Mouse (Mus musculus) lung, adult 18-20 months (tissue): ENCODE measurements around the gene Hs3st3a1.

Experiments used
- DNase-seq, 2 experiments: peaks; one replicate each; pipeline ENCODE4 v3.0.0; 2022; ENCODE audit warnings: mixed read lengths in 2 of 2

The Hs3st3a1 gene

GRCm38 (mm10) chr11:64434611-64435545, at the start of gene Hs3st3a1:
TSS of gene Hs3st3a1 (plus strand) at chr11:64435332.
- peak; percentile 70 to 72 for DNase-seq

- DNase-seq = no peak
Measured at GRCm38 (mm10) chr11:64386333-64386732, 48.8 kb upstream of the Hs3st3a1 start.

- no peak for DNase-seq
Measured at GRCm38 (mm10) chr11:64396331-64396881, 38.7 kb upstream of the Hs3st3a1 start.

- no peak for DNase-seq
Measured at GRCm38 (mm10) chr11:64396949-64397348, 38.2 kb upstream of the Hs3st3a1 start.

GRCm38 (mm10) chr11:64397612-64398011, 37.5 kb upstream of the Hs3st3a1 start:
- DNase-seq = no peak

- no peak for DNase-seq
Measured at GRCm38 (mm10) chr11:64400534-64401093, 34.5 kb upstream of the Hs3st3a1 start.

GRCm38 (mm10) chr11:64418969-64419368, 16.2 kb upstream of the Hs3st3a1 start:
- DNase-seq = no peak

- peak; percentile 6 to 8 for DNase-seq
Measured at GRCm38 (mm10) chr11:64435546-64436411, 647 bp downstream of the Hs3st3a1 start.

GRCm38 (mm10) chr11:64436412-64436727, 1.2 kb downstream of the Hs3st3a1 start, which contains the start of gene F930015N05Rik:
TSS of gene F930015N05Rik (minus strand) at chr11:64436653.
- no peak for DNase-seq

GRCm38 (mm10) chr11:64436791-64437298, 1.7 kb downstream of the Hs3st3a1 start:
- no peak for DNase-seq

GRCm38 (mm10) chr11:64437721-64438120, 2.6 kb downstream of the Hs3st3a1 start:
- no peak for DNase-seq

- no peak for DNase-seq
Measured at GRCm38 (mm10) chr11:64438909-64439308, 3.8 kb downstream of the Hs3st3a1 start.

- DNase-seq = peak in 1 of 2 experiments; percentile 25
Measured at GRCm38 (mm10) chr11:64442119-64442518, 7.0 kb downstream of the Hs3st3a1 start.

- no peak for DNase-seq
Measured at GRCm38 (mm10) chr11:64442701-64443100, 7.6 kb downstream of the Hs3st3a1 start.

GRCm38 (mm10) chr11:64445227-64445626, 10.1 kb downstream of the Hs3st3a1 start:
- DNase-seq = no peak

GRCm38 (mm10) chr11:64448586-64449315, 13.6 kb downstream of the Hs3st3a1 start:
- peak in 1 of 2 experiments; percentile 4 for DNase-seq

GRCm38 (mm10) chr11:64461746-64462145, 26.6 kb downstream of the Hs3st3a1 start:
- DNase-seq = no peak

- DNase-seq = no peak
Measured at GRCm38 (mm10) chr11:64468737-64469136, 33.6 kb downstream of the Hs3st3a1 start.

GRCm38 (mm10) chr11:64470689-64471088, 35.6 kb downstream of the Hs3st3a1 start:
- no peak for DNase-seq

GRCm38 (mm10) chr11:64473679-64474078, 38.5 kb downstream of the Hs3st3a1 start:
- no peak for DNase-seq

- DNase-seq = peak in 1 of 2 experiments; percentile 26
Measured at GRCm38 (mm10) chr11:64481445-64481844, 46.3 kb downstream of the Hs3st3a1 start.
